Mouse (Mus musculus) stomach, postnatal 0 days (tissue): ENCODE measurements around the gene Krtap12-1.

Source experiments
- CTCF ChIP-seq: IDR thresholded peaks from 2 replicates; pipeline ENCODE4 v1.5.1; 2016; ENCODE audit warnings: antibody characterized with exemption, low read depth, mild to moderate bottlenecking, moderate library complexity
- EP300 ChIP-seq: optimal IDR thresholded peaks from 2 replicates; pipeline ENCODE3; 2016; ENCODE audit warnings: antibody characterized with exemption

DNA sequence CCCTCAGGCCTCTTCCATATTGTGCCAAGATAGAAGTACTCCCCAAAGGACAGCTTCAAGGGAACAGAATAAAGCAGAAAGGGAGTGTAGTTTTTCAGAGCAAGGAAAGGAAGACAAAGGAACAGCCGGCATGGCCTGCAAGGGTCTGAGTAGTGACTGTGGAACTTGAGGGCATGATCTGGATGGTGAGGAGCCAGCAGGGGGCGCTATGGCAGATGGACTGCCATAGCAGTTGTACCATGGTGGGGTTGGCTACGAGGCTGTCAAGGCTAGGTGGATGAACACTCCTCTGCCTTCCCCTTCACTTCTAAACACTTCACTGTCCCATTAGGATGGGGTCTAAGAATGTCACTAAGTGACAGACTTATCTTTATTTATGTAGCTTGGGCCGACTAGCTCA is 8.8 kb downstream of the Krtap12-1 start:
- TF ChIP-seq CTCF: peak; percentile 56
- TF ChIP-seq EP300: no peak
